Mouse (Mus musculus) brain, embryonic 14.5 days (tissue): Measurements from ENCODE around the gene Serpina3a.

Source experiments
- CTCF ChIP-seq: fragments of 200-500 bp; IDR thresholded peaks from 2 replicates; pipeline ENCODE4 v1.5.1; 2012; ENCODE audit warnings: inconsistent platforms, mild to moderate bottlenecking, moderate library complexity, borderline replicate concordance; ENCODE audit not compliant: insufficient read depth, insufficient read length; ENCODE audit errors: extremely low read depth
- POLR2A ChIP-seq: fragments of 200-500 bp; IDR thresholded peaks from 2 replicates; pipeline ENCODE4 v1.6.1; 2012; ENCODE audit warnings: mild to moderate bottlenecking, inconsistent platforms, borderline replicate concordance; ENCODE audit not compliant: poor library complexity, insufficient read depth, insufficient read length, severe bottlenecking; ENCODE audit errors: extremely low read depth

- TF ChIP-seq POLR2A (no peak), CTCF (no peak)
Measured at GRCm38 (mm10) chr12:104064996-104065395, 47.5 kb upstream of the Serpina3a start.
